Mouse (Mus musculus): ENCODE data around the gene Tenm4. TPM values are rescaled to one million over a fixed set of nuclear protein-coding genes. Genes with fewer than 3 reads are reported as not detected.

Gene Tenm4
- total RNA-seq, 1 experiment = 38.9 TPM

- in situ Hi-C loops (cut with MboI; ENCODE audit: low sequenced_read_pairs in 2 of 2, unreplicated experiment in 2 of 2) = no loop called here
- no peak for DNase-seq (ENCODE audit: low read depth, low spot score)
- Histone ChIP-seq H3K9ac (ENCODE audit: insufficient read depth, low read depth, low read length, poor library complexity, severe bottlenecking) (no peak overlapping the region), H3K4me1 (ENCODE audit: control insufficient read depth in 2 of 2, insufficient read depth in 2 of 2, low read length in 2 of 2, poor library complexity in 1 of 2) (peaks cover 0 to 14% of the 10 kb centered on the region in 2 experiments; a peak in 3 of 4 replicates), H3K36me3 (ENCODE audit: control insufficient read depth, insufficient read depth, low read length, poor library complexity, severe bottlenecking) (no peaks in the 10 kb centered on the region), H3K9me3 (ENCODE audit: control insufficient read depth, insufficient read depth, low read depth, low read length) (no peaks in the 10 kb centered on the region), H3K27ac (ENCODE audit: insufficient read depth, low read depth, low read length, poor library complexity, severe bottlenecking) (no peak overlapping the region), H3K4me3 (ENCODE audit: insufficient read depth in 1 of 2, low read depth in 1 of 2, low read length in 2 of 2, poor library complexity in 1 of 2, severe bottlenecking in 1 of 2) (no peak overlapping the region)
- TF ChIP-seq ZNF384 (IDR thresholded peaks at IDR 0.05; ENCODE audit: low read depth, low read length) (no peak), CHD2 (IDR thresholded peaks at IDR 0.05; ENCODE audit: low read depth, low read length) (no peak), MAFK (IDR thresholded peaks at IDR 0.05; ENCODE audit: insufficient read depth, low read depth, low read length) (no peak)
These were observed 481.8 kb downstream of the Tenm4 start for GRCm38 (mm10) chr7:96652844-96653243.

GRCm38 (mm10) chr7:96654206-96654605 is 483.2 kb downstream of the Tenm4 start:
- Histone ChIP-seq H3K27ac (ENCODE audit: insufficient read depth, low read depth, low read length, poor library complexity, severe bottlenecking) (no peak overlapping the region), H3K36me3 (ENCODE audit: control insufficient read depth, insufficient read depth, low read length, poor library complexity, severe bottlenecking) (no peaks in the 10 kb centered on the region), H3K4me1 (ENCODE audit: control insufficient read depth in 2 of 2, insufficient read depth in 2 of 2, low read length in 2 of 2, poor library complexity in 1 of 2) (peaks cover 0 to 14% of the 10 kb centered on the region in 2 experiments; a peak in 3 of 4 replicates), H3K4me3 (ENCODE audit: insufficient read depth in 1 of 2, low read depth in 1 of 2, low read length in 2 of 2, poor library complexity in 1 of 2, severe bottlenecking in 1 of 2) (no peak overlapping the region), H3K9me3 (ENCODE audit: control insufficient read depth, insufficient read depth, low read depth, low read length) (no peaks in the 10 kb centered on the region), H3K9ac (ENCODE audit: insufficient read depth, low read depth, low read length, poor library complexity, severe bottlenecking) (no peak overlapping the region)
- in situ Hi-C loops (cut with MboI; ENCODE audit: low sequenced_read_pairs in 2 of 2, unreplicated experiment in 2 of 2) = no loop called here
- TF ChIP-seq ZNF384 (IDR thresholded peaks at IDR 0.05; ENCODE audit: low read depth, low read length) (no peak), CHD2 (IDR thresholded peaks at IDR 0.05; ENCODE audit: low read depth, low read length) (no peak), MAFK (IDR thresholded peaks at IDR 0.05; ENCODE audit: insufficient read depth, low read depth, low read length) (no peak), HCFC1 (IDR thresholded peaks at IDR 0.05; ENCODE audit: borderline replicate concordance, insufficient read depth, low read length) (no peak), ZC3H11A (IDR thresholded peaks at IDR 0.05; ENCODE audit: borderline replicate concordance, low read depth, low read length) (no peak)
- DNase-seq (ENCODE audit: low read depth, low spot score) = no peak

GRCm38 (mm10) chr7:96655096-96655716 is 484.2 kb downstream of the Tenm4 start:
- TF ChIP-seq ZNF384 (IDR thresholded peaks at IDR 0.05; ENCODE audit: low read depth, low read length) (no peak), HCFC1 (IDR thresholded peaks at IDR 0.05; ENCODE audit: borderline replicate concordance, insufficient read depth, low read length) (no peak), MAFK (IDR thresholded peaks at IDR 0.05; ENCODE audit: insufficient read depth, low read depth, low read length) (no peak), CHD2 (IDR thresholded peaks at IDR 0.05; ENCODE audit: low read depth, low read length) (no peak), ZC3H11A (IDR thresholded peaks at IDR 0.05; ENCODE audit: borderline replicate concordance, low read depth, low read length) (no peak)
- Histone ChIP-seq H3K36me3 (ENCODE audit: control insufficient read depth, insufficient read depth, low read length, poor library complexity, severe bottlenecking) (no peaks in the 10 kb centered on the region), H3K4me3 (ENCODE audit: insufficient read depth in 1 of 2, low read depth in 1 of 2, low read length in 2 of 2, poor library complexity in 1 of 2, severe bottlenecking in 1 of 2) (no peak overlapping the region), H3K9ac (ENCODE audit: insufficient read depth, low read depth, low read length, poor library complexity, severe bottlenecking) (no peak overlapping the region), H3K4me1 (ENCODE audit: control insufficient read depth in 2 of 2, insufficient read depth in 2 of 2, low read length in 2 of 2, poor library complexity in 1 of 2) (peaks cover 0 to 14% of the 10 kb centered on the region in 2 experiments; a peak in 3 of 4 replicates), H3K9me3 (ENCODE audit: control insufficient read depth, insufficient read depth, low read depth, low read length) (no peaks in the 10 kb centered on the region), H3K27ac (ENCODE audit: insufficient read depth, low read depth, low read length, poor library complexity, severe bottlenecking) (no peak overlapping the region)
- DNase-seq (ENCODE audit: low read depth, low spot score) = peak; percentile 74
- in situ Hi-C loops (cut with MboI; ENCODE audit: low sequenced_read_pairs in 2 of 2, unreplicated experiment in 2 of 2) = no loop called here

GRCm38 (mm10) chr7:96657101-96657830 is 486.2 kb downstream of the Tenm4 start:
- Histone ChIP-seq H3K9ac (ENCODE audit: insufficient read depth, low read depth, low read length, poor library complexity, severe bottlenecking) (no peak overlapping the region), H3K36me3 (ENCODE audit: control insufficient read depth, insufficient read depth, low read length, poor library complexity, severe bottlenecking) (no peaks in the 10 kb centered on the region), H3K4me1 (ENCODE audit: control insufficient read depth in 2 of 2, insufficient read depth in 2 of 2, low read length in 2 of 2, poor library complexity in 1 of 2) (peaks cover 0 to 14% of the 10 kb centered on the region in 2 experiments; a peak in 3 of 4 replicates), H3K4me3 (ENCODE audit: insufficient read depth in 1 of 2, low read depth in 1 of 2, low read length in 2 of 2, poor library complexity in 1 of 2, severe bottlenecking in 1 of 2) (no peak overlapping the region), H3K27ac (ENCODE audit: insufficient read depth, low read depth, low read length, poor library complexity, severe bottlenecking) (no peak overlapping the region), H3K9me3 (ENCODE audit: control insufficient read depth, insufficient read depth, low read depth, low read length) (no peaks in the 10 kb centered on the region)
- DNase-seq (ENCODE audit: low read depth, low spot score) = no peak
- in situ Hi-C loops (cut with MboI; ENCODE audit: low sequenced_read_pairs in 2 of 2, unreplicated experiment in 2 of 2) = no loop called here
- no peak for TF ChIP-seq CHD2 (IDR thresholded peaks at IDR 0.05; ENCODE audit: low read depth, low read length)
